Mouse (Mus musculus): ENCODE measurements around the gene Gm43638. TPM values are rescaled to one million over a fixed set of nuclear protein-coding genes. Genes with fewer than 3 reads are reported as not detected.

Gm43638 gene
- not detected for polyA plus RNA-seq (2014; fragmentation: Illumina TruSeq; extraction: RNeasy Lipid Tissue Mini Kit (QIAGEN cat#74804))

GRCm38 (mm10) chr5:87486706-87487105 lies at the start of gene Gm43638:
TSS of gene Gm43638 (minus strand) at chr5:87486806.

GRCm38 (mm10) chr5:87490771-87491170 lies 4.2 kb upstream of the Gm43638 start, which contains the start of gene Ugt2a1:
TSS of gene Ugt2a1 (minus strand) at chr5:87490871.

DNA sequence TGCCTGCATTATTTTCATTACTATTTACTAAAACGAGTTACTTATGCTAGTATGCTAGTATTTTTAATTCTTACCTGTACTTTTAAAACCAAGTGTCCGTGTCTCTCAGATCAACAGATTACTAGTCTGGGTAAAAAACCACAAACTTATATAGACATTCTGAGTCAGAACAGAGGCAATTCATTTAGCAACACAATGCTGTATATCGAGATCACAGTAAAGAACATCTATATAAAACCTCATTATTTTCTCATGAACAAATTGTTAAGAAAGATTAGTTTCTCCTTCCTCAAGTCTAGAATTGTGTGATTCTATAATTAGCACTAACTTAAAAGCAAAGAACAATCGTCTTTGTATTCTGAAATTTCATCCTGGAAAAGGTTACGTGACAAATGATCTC lies 4.4 kb downstream of the Gm43638 start, which contains the start of gene Ugt2a2:
TSS of gene Ugt2a2 (minus strand) at position 101 of the 400 bp plus-strand sequence.

GRCm38 (mm10) chr5:87424041-87424440 lies 62.6 kb downstream of the Gm43638 start, which contains the start of gene Ugt2b38:
TSS of gene Ugt2b38 (minus strand) at chr5:87424203.

Other genes with a start within 250 kb of the Gm43638 start
- not detected for gene Ugt2b37, start 232.0 kb downstream of the Gm43638 start, polyA plus RNA-seq (2014; fragmentation: Illumina TruSeq; extraction: RNeasy Lipid Tissue Mini Kit (QIAGEN cat#74804))
- gene Ugt2a3, start 149.6 kb downstream of the Gm43638 start, polyA plus RNA-seq (2014; fragmentation: Illumina TruSeq; extraction: RNeasy Lipid Tissue Mini Kit (QIAGEN cat#74804)) = not detected
- gene Ugt2b38, start 62.6 kb downstream of the Gm43638 start, polyA plus RNA-seq (2014; fragmentation: Illumina TruSeq; extraction: RNeasy Lipid Tissue Mini Kit (QIAGEN cat#74804)) = not detected
- gene Ugt2a2, start 4.5 kb downstream of the Gm43638 start, polyA plus RNA-seq (2014; fragmentation: Illumina TruSeq; extraction: RNeasy Lipid Tissue Mini Kit (QIAGEN cat#74804)) = not detected
- not detected for gene Ugt2a1, start 4.1 kb upstream of the Gm43638 start, polyA plus RNA-seq (2014; fragmentation: Illumina TruSeq; extraction: RNeasy Lipid Tissue Mini Kit (QIAGEN cat#74804))
- gene Sult1b1, start 51.4 kb upstream of the Gm43638 start, polyA plus RNA-seq (2014; fragmentation: Illumina TruSeq; extraction: RNeasy Lipid Tissue Mini Kit (QIAGEN cat#74804)) = not detected
- 2.6 TPM for gene Sult1d1, start 82.2 kb upstream of the Gm43638 start, polyA plus RNA-seq (2014; fragmentation: Illumina TruSeq; extraction: RNeasy Lipid Tissue Mini Kit (QIAGEN cat#74804))
- gene Sult1e1, start 104.8 kb upstream of the Gm43638 start, polyA plus RNA-seq (2014; fragmentation: Illumina TruSeq; extraction: RNeasy Lipid Tissue Mini Kit (QIAGEN cat#74804)) = not detected
- gene Csn1s1, start 179.4 kb upstream of the Gm43638 start, polyA plus RNA-seq (2014; fragmentation: Illumina TruSeq; extraction: RNeasy Lipid Tissue Mini Kit (QIAGEN cat#74804)) = not detected
- gene Csn2, start 212.8 kb upstream of the Gm43638 start, polyA plus RNA-seq (2014; fragmentation: Illumina TruSeq; extraction: RNeasy Lipid Tissue Mini Kit (QIAGEN cat#74804)) = not detected